Mouse (Mus musculus) embryonic stem cell, embryonic (primary cell): ENCODE measurements at regions not wholly inside any gene's neighbourhood (a gene's known extent, or its start where the extent isn't known, plus 50 kb on each side); places are given as distances from the start of the nearest gene placed in this dataset.

Source experiments
- CTCF ChIA-PET, 4 experiments: fragments of 300-600 bp in 2 of 4; fragments of 350-600 bp in 2 of 4; sonication (Branson Sonifier 250); formaldehyde crosslinking; loops; one replicate each; lab custom pipeline; 2022; ENCODE audit warnings: inconsistent platforms in 2 of 4; lab: Charles Lee
- POLR2A ChIA-PET, 4 experiments: fragments of 300-600 bp in 2 of 4; fragments of 350-600 bp in 2 of 4; sonication (Branson Sonifier 250); formaldehyde crosslinking; loops; one replicate each; lab custom pipeline; 2022; ENCODE audit warnings: antibody characterized with exemption in 4 of 4, inconsistent platforms in 1 of 4; lab: Charles Lee

DNA sequence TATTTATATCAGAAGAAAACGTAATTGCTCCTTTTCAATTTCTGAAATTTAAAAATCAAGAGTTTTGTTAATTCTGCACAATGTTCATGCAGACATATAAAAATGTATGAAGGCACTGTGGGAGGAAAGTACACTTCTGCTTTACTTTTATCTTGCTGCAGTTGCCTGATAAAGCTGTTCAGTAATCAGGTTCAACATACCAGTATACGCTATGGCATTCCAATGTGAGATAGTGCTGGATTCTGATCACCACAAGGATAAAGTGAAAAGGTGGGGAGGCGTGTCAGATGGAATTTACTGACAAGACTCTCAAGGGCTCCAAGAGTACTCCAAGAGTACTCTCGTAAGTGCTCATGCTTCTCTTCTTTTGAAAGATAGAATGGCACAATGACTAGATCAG lies 1182.8 kb downstream of the Diaph2 start:
- ChIA-PET CTCF (no interaction called here), POLR2A (no interaction called here)

- POLR2A ChIA-PET, result interaction anchor here in 1 of 4 experiments (1.2 kb wide), 1 partner anchor 37 kb away, joined by 3 read pairs; no protein-coding TSS in a partner anchor
- CTCF ChIA-PET, result no interaction called here
Observed at GRCm38 (mm10) chrX:130938723-130939122, 1189.2 kb downstream of the Diaph2 start.

DNA sequence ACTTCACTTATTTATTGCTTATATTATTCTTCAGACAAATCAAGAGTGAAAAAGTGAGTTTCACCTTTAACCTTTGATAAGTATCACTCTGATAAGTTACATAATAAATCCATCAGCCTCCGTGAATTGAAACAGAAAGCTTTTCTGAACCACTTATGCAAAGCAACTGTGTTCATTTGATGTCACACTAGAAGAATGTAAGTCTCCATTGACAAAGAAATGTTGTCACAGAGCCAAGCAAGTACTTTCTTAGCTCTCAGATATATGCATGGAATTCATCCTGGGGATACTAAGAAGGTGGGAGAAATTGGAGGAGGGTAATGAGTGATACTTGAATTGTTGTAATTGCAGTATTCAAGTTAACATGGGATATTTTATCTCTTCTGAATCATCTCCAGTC lies 1195.0 kb downstream of the Diaph2 start:
- ChIA-PET POLR2A (no interaction called here), CTCF (no interaction called here)
